Mouse (Mus musculus): ENCODE data around the gene Gjb3. TPM values are rescaled to one million over a fixed set of nuclear protein-coding genes. Genes with fewer than 3 reads are reported as not detected.

Gene Gjb3
- total RNA-seq, 2 experiments from 2014 or later, result not detected

GRCm38 (mm10) chr4:127341372-127341771, 10.7 kb upstream of the Gjb3 start:
- no peak for ATAC-seq (replicated peaks; ENCODE audit: low FRiP score, poor library complexity, severe bottlenecking)

- no peak for ATAC-seq (replicated peaks; ENCODE audit: low FRiP score, poor library complexity, severe bottlenecking)
Observed at GRCm38 (mm10) chr4:127337668-127338067, 7.0 kb upstream of the Gjb3 start.

GRCm38 (mm10) chr4:127334870-127335504, 4.3 kb upstream of the Gjb3 start:
- ATAC-seq (replicated peaks; ENCODE audit: low FRiP score, poor library complexity, severe bottlenecking), result no peak

GRCm38 (mm10) chr4:127331171-127331570, 527 bp upstream of the Gjb3 start:
- no peak for ATAC-seq (replicated peaks; ENCODE audit: low FRiP score, poor library complexity, severe bottlenecking)

GRCm38 (mm10) chr4:127329751-127330150, 893 bp downstream of the Gjb3 start:
- ATAC-seq (replicated peaks; ENCODE audit: low FRiP score, poor library complexity, severe bottlenecking), result no peak

GRCm38 (mm10) chr4:127329046-127329445, 1.6 kb downstream of the Gjb3 start:
- no peak for ATAC-seq (replicated peaks; ENCODE audit: low FRiP score, poor library complexity, severe bottlenecking)

GRCm38 (mm10) chr4:127328378-127328777, 2.3 kb downstream of the Gjb3 start:
- ATAC-seq (replicated peaks; ENCODE audit: low FRiP score, poor library complexity, severe bottlenecking), result no peak

- ATAC-seq (replicated peaks; ENCODE audit: low FRiP score, poor library complexity, severe bottlenecking), result no peak
Observed at GRCm38 (mm10) chr4:127327749-127328148, 2.9 kb downstream of the Gjb3 start.

- ATAC-seq (replicated peaks; ENCODE audit: low FRiP score, poor library complexity, severe bottlenecking), result no peak
Observed at GRCm38 (mm10) chr4:127327258-127327657, 3.4 kb downstream of the Gjb3 start.

GRCm38 (mm10) chr4:127325276-127325675, 5.4 kb downstream of the Gjb3 start:
- ATAC-seq (replicated peaks; ENCODE audit: low FRiP score, poor library complexity, severe bottlenecking), result no peak

- peak; percentile 66 for ATAC-seq (replicated peaks; ENCODE audit: low FRiP score, poor library complexity, severe bottlenecking)
Observed at GRCm38 (mm10) chr4:127324759-127325158, 5.9 kb downstream of the Gjb3 start.

- ATAC-seq (replicated peaks; ENCODE audit: low FRiP score, poor library complexity, severe bottlenecking), result no peak
Observed at GRCm38 (mm10) chr4:127324296-127324695, 6.3 kb downstream of the Gjb3 start.

GRCm38 (mm10) chr4:127323651-127324050, 7.0 kb downstream of the Gjb3 start:
- ATAC-seq (replicated peaks; ENCODE audit: low FRiP score, poor library complexity, severe bottlenecking), result no peak

- ATAC-seq (replicated peaks; ENCODE audit: low FRiP score, poor library complexity, severe bottlenecking), result peak; percentile 77
Observed at GRCm38 (mm10) chr4:127319613-127320012, 11.0 kb downstream of the Gjb3 start.

GRCm38 (mm10) chr4:127317143-127317542, 13.5 kb downstream of the Gjb3 start:
- no peak for ATAC-seq (replicated peaks; ENCODE audit: low FRiP score, poor library complexity, severe bottlenecking)

- no peak for ATAC-seq (replicated peaks; ENCODE audit: low FRiP score, poor library complexity, severe bottlenecking)
Observed at GRCm38 (mm10) chr4:127315753-127316152, 14.9 kb downstream of the Gjb3 start.

- ATAC-seq (replicated peaks; ENCODE audit: low FRiP score, poor library complexity, severe bottlenecking), result no peak
Observed at GRCm38 (mm10) chr4:127314585-127314984, 16.1 kb downstream of the Gjb3 start.

- ATAC-seq (replicated peaks; ENCODE audit: low FRiP score, poor library complexity, severe bottlenecking), result no peak
Observed at GRCm38 (mm10) chr4:127313861-127314260, 16.8 kb downstream of the Gjb3 start, which contains the start of gene Gja4. TSS of gene Gja4 (minus strand) at chr4:127314039.

- ATAC-seq (replicated peaks; ENCODE audit: low FRiP score, poor library complexity, severe bottlenecking), result no peak
Observed at GRCm38 (mm10) chr4:127312349-127312748, 18.3 kb downstream of the Gjb3 start.

GRCm38 (mm10) chr4:127311561-127311960, 19.1 kb downstream of the Gjb3 start:
- ATAC-seq (replicated peaks; ENCODE audit: low FRiP score, poor library complexity, severe bottlenecking), result no peak

GRCm38 (mm10) chr4:127306915-127307314, 23.7 kb downstream of the Gjb3 start:
- ATAC-seq (replicated peaks; ENCODE audit: low FRiP score, poor library complexity, severe bottlenecking), result no peak

- ATAC-seq (replicated peaks; ENCODE audit: low FRiP score, poor library complexity, severe bottlenecking), result no peak
Observed at GRCm38 (mm10) chr4:127303796-127304195, 26.8 kb downstream of the Gjb3 start.

Measured in erythroblast, adult 5-6 weeks (primary cell).